Mouse (Mus musculus) kidney, postnatal 0 days (tissue): ENCODE measurements around the gene Enkur. TPM values are rescaled to one million over a fixed set of nuclear protein-coding genes. Genes with fewer than 3 reads are reported as not detected.

Source experiments
- ATAC-seq: fragments of 200-750 bp; cut with Nextera tagmentation; replicated peaks from 2 replicates; pipeline ENCODE4 v1.8.0; 2017; ENCODE audit warnings: low read depth, moderate number of reproducible peaks, moderate TSS enrichment, moderate library complexity; ENCODE audit not compliant: low FRiP score
- DNase-seq: peaks from one replicate; pipeline ENCODE4 v3.0.0-alpha.2; 2016; ENCODE audit warnings: low spot score
- H3K27ac ChIP-seq: fragments of 300-500 bp; sonication (generic); 2 replicates; pipeline ENCODE4 v1.5.1; 2014; ENCODE audit warnings: mild to moderate bottlenecking
- H3K27me3 ChIP-seq: fragments of 300-500 bp; sonication (generic); 2 replicates; pipeline ENCODE4 v1.6.1; 2014; ENCODE audit warnings: low read length, mixed read lengths; ENCODE audit not compliant: insufficient read depth
- H3K36me3 ChIP-seq: fragments of 300-500 bp; sonication (generic); 2 replicates; pipeline ENCODE4 v1.6.1; 2014; ENCODE audit warnings: low read length, mixed read lengths; ENCODE audit not compliant: insufficient read depth
- H3K4me1 ChIP-seq: fragments of 300-500 bp; sonication (generic); replicated peaks from 2 replicates; pipeline ENCODE4 v1.6.1; 2014; ENCODE audit warnings: antibody characterized with exemption, low read length, mixed read lengths; ENCODE audit not compliant: insufficient read depth
- H3K4me2 ChIP-seq: fragments of 300-500 bp; sonication (generic); 2 replicates; pipeline ENCODE4 v1.6.1; 2014; ENCODE audit warnings: mild to moderate bottlenecking, low read length, moderate library complexity, mixed read lengths
- H3K4me3 ChIP-seq: fragments of 300-500 bp; sonication (generic); replicated peaks from 2 replicates; pipeline ENCODE4 v1.5.1; 2014; ENCODE audit warnings: low read depth, low read length
- H3K9ac ChIP-seq: fragments of 300-500 bp; sonication (generic); 2 replicates; pipeline ENCODE4 v1.6.1; 2014; ENCODE audit warnings: low read depth, low read length
- H3K9me3 ChIP-seq: fragments of 300-500 bp; sonication (generic); replicated peaks from 2 replicates; pipeline ENCODE4 v1.6.1; 2016; ENCODE audit warnings: low read length, inconsistent platforms, mixed read lengths
- CTCF ChIP-seq: IDR thresholded peaks from 2 replicates; pipeline ENCODE4 v1.5.1; 2016; ENCODE audit warnings: antibody characterized with exemption, low read depth, mild to moderate bottlenecking, moderate library complexity
- WGBS: fragments of 180-500 bp; shearing (Covaris S2); extraction: QIAGEN DNeasy Blood & Tissue Kit; methylation state at CpG from one replicate; pipeline ENCODE4 v1.1.7; 2014; 5-methylcytosine and 5-hydroxymethylcytosine counted together
- polyA plus RNA-seq: library from polyadenylated mRNA; unstranded; fragments of >200 nt; fragmentation: Nextera tagmentation; extraction: Ambion mirVana; gene quantifications from 2 replicates; pipeline ENCODE4 v1.2.1, GENCODE M21; 2015

Gene Enkur
- polyA plus RNA-seq, 1 experiment from 2014 or later: 1.5 TPM

DNA sequence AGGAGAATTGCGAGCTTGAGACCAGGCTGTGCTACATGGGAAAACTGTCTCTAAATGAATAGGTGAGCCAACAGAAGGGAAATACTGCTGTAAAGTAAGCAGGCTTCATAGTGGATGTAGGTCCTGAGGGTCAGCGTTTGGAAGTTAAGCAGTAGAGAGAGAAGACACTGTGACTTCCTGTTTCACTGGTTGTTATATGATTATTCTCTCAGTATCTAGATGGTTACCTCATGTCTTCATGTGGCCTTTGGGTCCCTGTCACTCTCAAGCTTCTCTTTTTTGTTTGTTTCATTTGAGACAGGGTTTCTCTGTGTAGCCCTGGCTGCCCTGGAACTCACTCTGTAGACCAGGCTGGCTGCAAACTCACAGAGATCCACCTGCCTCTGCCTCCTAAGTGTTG lies 10.1 kb upstream of the Enkur start:
- no peak for TF ChIP-seq CTCF
- WGBS: 92% methylated on average over 2 of the region's 2 CpGs

DNA sequence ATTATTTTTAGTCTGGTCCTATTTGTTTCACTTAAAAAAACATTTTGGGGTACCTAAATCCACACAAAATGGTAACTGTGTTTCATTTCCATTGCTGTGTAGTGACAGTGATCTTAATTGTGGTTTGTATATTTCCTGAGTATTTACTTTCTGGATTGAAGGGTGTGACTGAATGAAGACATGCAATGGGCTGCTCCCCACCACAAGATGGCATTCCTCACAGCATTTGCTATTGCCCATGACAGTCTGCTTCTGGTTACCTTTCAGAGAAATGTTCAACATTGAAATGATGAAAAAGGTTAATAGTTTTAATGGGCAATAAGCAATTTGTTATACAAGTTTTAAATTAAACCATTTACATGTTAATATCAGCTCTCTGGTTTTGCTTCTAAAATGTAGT lies 9.2 kb upstream of the Enkur start:
- H3K4me3 ChIP-seq: no peak overlapping the region
- DNase-seq: no peak
- H3K36me3 ChIP-seq: no peaks in the 10 kb centered on the region
- no peak for ATAC-seq
- H3K27me3 ChIP-seq: no peaks in the 10 kb centered on the region
- H3K9me3 ChIP-seq: no peaks in the 10 kb centered on the region
- no peak overlapping the region for H3K4me2 ChIP-seq
- H3K27ac ChIP-seq: no peak overlapping the region
- TF ChIP-seq CTCF: peak; percentile 49
- H3K9ac ChIP-seq: no peak overlapping the region
- H3K4me1 ChIP-seq: no peaks in the 10 kb centered on the region

More for the DNA sequence above, 10.1 kb upstream of the Enkur start:
- H3K9ac ChIP-seq: no peak overlapping the region
- H3K27ac ChIP-seq: no peak overlapping the region
- no peak overlapping the region for H3K4me3 ChIP-seq
- H3K27me3 ChIP-seq: no peaks in the 10 kb centered on the region
- H3K36me3 ChIP-seq: no peaks in the 10 kb centered on the region
- no peak for ATAC-seq
- no peak for DNase-seq
- no peaks in the 10 kb centered on the region for H3K9me3 ChIP-seq
- no peak overlapping the region for H3K4me2 ChIP-seq
- no peaks in the 10 kb centered on the region for H3K4me1 ChIP-seq

DNA sequence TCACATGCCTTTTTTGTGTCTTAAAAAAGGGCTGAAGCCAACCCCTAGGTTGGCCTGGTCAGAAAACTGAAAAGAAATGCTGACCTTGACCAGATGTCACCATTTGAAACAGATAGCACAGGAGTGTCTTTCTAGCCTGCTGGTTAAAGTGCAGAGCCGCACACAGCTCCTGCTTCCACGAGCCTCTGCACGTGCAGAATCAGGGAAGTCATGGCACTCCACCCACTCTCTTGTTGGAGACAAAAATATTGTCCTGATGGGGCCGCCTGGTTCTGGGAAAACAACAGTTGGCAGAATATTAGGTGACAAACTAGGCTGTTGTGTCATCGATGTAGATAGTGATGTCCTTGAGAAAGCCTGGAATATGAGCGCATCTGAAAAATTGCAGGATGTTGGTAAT lies 6.2 kb upstream of the Enkur start:
- no peak for TF ChIP-seq CTCF
- H3K27ac ChIP-seq: no peak overlapping the region
- no peak for ATAC-seq
- no peaks in the 10 kb centered on the region for H3K36me3 ChIP-seq
- 58% methylated on average over 6 of the region's 6 CpGs for WGBS
- no peaks in the 10 kb centered on the region for H3K9me3 ChIP-seq
- no peak for DNase-seq
- no peak overlapping the region for H3K4me3 ChIP-seq
- no peak overlapping the region for H3K4me2 ChIP-seq
- H3K9ac ChIP-seq: no peak overlapping the region
- no peaks in the 10 kb centered on the region; the same call in 1 of the 2 replicates for H3K4me1 ChIP-seq
- H3K27me3 ChIP-seq: no peaks in the 10 kb centered on the region

DNA sequence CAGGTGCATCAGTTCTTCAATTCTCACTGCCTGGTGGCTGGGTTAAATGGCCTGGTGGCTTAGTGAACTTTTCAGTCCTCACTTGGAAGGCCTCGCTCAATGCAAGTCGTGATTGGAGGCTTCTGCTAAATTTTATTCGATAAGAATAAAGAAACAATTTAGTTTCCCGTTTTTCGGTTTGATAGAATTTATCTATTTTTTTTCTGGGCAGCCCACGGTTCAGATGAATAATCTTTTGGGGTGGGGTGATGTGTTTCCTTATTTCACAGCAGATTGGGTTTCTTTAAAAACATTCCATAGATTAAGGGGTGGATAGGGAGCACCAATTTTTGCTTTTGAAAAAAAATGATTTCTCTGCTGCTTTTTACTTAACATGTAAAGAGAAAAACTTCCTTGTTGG lies 1.1 kb upstream of the Enkur start:
- 42% methylated on average over 6 of the region's 6 CpGs for WGBS

DNA sequence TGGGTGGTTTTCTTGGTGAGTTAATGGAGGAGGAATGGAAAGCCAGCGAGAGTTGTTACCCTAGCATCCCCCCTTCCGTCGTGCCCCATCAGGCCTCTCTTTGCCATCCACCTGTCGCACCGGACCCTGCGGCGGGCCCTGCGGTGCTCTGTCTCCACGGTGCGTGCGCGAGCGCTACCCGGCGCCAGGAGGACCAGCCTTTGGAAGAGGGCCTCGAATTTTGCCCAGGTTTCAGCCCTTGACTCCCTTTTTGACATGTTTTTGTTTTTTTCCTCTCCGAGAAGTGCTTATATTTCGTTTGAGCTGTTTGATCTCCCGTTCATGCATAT lies 630 bp upstream of the Enkur start:
- ATAC-seq (peak; percentile 88), DNase-seq (no peak)
- Histone ChIP-seq H3K4me1 (no peaks in the 10 kb centered on the region; the same call in 1 of the 2 replicates), H3K36me3 (no peaks in the 10 kb centered on the region), H3K9me3 (no peaks in the 10 kb centered on the region), H3K4me3 (peak overlapping the region; percentile 65), H3K27me3 (no peaks in the 10 kb centered on the region), H3K27ac (0 out of 2 replicates have a peak overlapping the region, but pooled peaks have one; percentile 47), H3K9ac (peak overlapping the region; percentile 62), H3K4me2 (peak overlapping the region; percentile 88)
- WGBS: under 1% methylated on average over 18 of the region's 19 CpGs
- TF ChIP-seq CTCF: no peak

More for the DNA sequence above, 1.1 kb upstream of the Enkur start:
- Histone ChIP-seq H3K27ac (no peak overlapping the region), H3K4me1 (no peaks in the 10 kb centered on the region; the same call in 1 of the 2 replicates), H3K36me3 (no peaks in the 10 kb centered on the region), H3K27me3 (no peaks in the 10 kb centered on the region), H3K9ac (peak overlapping the region; percentile 62), H3K4me3 (peak overlapping the region; percentile 65), H3K4me2 (peak overlapping the region; percentile 88), H3K9me3 (no peaks in the 10 kb centered on the region)
- TF ChIP-seq CTCF: no peak
- DNase-seq: no peak
- ATAC-seq: no peak

DNA sequence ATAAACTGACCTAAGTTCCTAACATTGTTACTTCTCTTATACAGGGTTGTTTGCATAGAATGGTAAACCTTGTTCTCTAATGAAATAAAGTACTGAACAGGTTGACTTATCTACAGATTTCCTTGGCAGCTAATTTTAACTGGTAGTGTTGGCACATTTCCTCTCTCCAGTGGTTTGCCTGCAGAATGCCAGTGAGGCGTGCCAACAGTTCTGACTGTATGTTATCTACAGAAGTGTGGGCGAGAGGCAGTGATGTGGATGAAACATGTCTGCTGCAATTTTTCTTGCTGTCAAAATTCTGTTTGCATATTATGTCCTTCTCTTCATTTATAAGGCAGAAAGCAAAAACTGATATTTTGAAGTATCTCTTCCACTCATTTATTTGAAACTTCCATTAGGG lies 2.4 kb downstream of the Enkur start:
- DNase-seq: no peak

DNA sequence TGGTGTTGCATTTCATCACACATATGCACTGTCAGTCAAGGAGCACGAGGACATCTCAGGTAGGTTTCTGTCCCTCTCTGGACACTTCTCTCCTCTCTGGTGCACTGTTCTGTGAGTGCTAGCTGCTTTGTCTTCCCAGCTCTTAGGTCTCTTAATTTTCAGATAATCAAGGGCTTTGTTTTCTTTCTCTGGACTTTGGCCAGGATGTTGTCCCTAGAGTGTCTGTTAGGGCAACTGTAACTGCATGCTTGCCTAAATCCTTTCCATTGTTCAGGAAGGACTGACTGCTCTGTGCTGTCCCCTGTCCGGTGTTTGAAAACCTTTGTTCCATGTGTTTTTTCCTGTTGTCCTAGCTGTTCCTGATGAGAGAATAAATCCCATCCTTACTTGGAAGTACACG lies 6.1 kb downstream of the Enkur start:
- TF ChIP-seq CTCF: no peak

More for the DNA sequence above, 2.4 kb downstream of the Enkur start:
- 59% methylated on average over 2 of the region's 2 CpGs for WGBS
- no peak overlapping the region for H3K4me3 ChIP-seq
- H3K36me3 ChIP-seq: no peaks in the 10 kb centered on the region
- no peak overlapping the region for H3K9ac ChIP-seq
- TF ChIP-seq CTCF: no peak
- no peak overlapping the region for H3K4me2 ChIP-seq
- H3K27me3 ChIP-seq: no peaks in the 10 kb centered on the region
- ATAC-seq: no peak
- H3K4me1 ChIP-seq: no peaks in the 10 kb centered on the region; the same call in 1 of the 2 replicates
- no peaks in the 10 kb centered on the region for H3K9me3 ChIP-seq
- H3K27ac ChIP-seq: no peak overlapping the region

More for the DNA sequence above, 6.1 kb downstream of the Enkur start:
- no peak overlapping the region for H3K4me3 ChIP-seq
- 44% methylated on average over 3 of the region's 3 CpGs for WGBS
- H3K9me3 ChIP-seq: no peaks in the 10 kb centered on the region
- no peaks in the 10 kb centered on the region for H3K36me3 ChIP-seq
- H3K9ac ChIP-seq: no peak overlapping the region
- no peak for ATAC-seq
- no peak overlapping the region for H3K4me2 ChIP-seq
- H3K27me3 ChIP-seq: no peaks in the 10 kb centered on the region
- DNase-seq: no peak
- no peaks in the 10 kb centered on the region for H3K4me1 ChIP-seq
- no peak overlapping the region for H3K27ac ChIP-seq
